Mouse (Mus musculus) brain, adult 2 months (tissue): ENCODE results near the gene Hk3.
A peak's percentile ranks its signal among the peaks of the same experiment; 100 is the strongest.

Source experiments
- DNase-seq: peaks from one replicate; pipeline ENCODE4 v3.0.0; 2011; ENCODE audit warnings: low read depth, low spot score

The Hk3 gene

GRCm38 (mm10) chr13:55021194-55021779, at the start of gene Hk3:
TSS of gene Hk3 (minus strand) at chr13:55021385.
- no peak for DNase-seq

GRCm38 (mm10) chr13:55069719-55070118, 48.5 kb upstream of the Hk3 start:
- no peak for DNase-seq

- DNase-seq = no peak
Observed at GRCm38 (mm10) chr13:55063276-55063675, 42.1 kb upstream of the Hk3 start.

GRCm38 (mm10) chr13:55058042-55058441, 36.9 kb upstream of the Hk3 start:
- DNase-seq = peak; percentile 14

- no peak for DNase-seq
Observed at GRCm38 (mm10) chr13:55047706-55048105, 26.5 kb upstream of the Hk3 start.

GRCm38 (mm10) chr13:55040016-55040415, 18.8 kb upstream of the Hk3 start:
- DNase-seq = no peak

- DNase-seq = no peak
Observed at GRCm38 (mm10) chr13:55024215-55024614, 3.0 kb upstream of the Hk3 start.

- peak; percentile 27 for DNase-seq
Observed at GRCm38 (mm10) chr13:55022715-55023114, 1.5 kb upstream of the Hk3 start.

GRCm38 (mm10) chr13:55022256-55022655, 1.1 kb upstream of the Hk3 start:
- DNase-seq = no peak

- no peak for DNase-seq
Observed at GRCm38 (mm10) chr13:55020051-55020450, 1.1 kb downstream of the Hk3 start.

GRCm38 (mm10) chr13:55019181-55019580, 2.0 kb downstream of the Hk3 start:
- peak; percentile 33 for DNase-seq

- no peak for DNase-seq
Observed at GRCm38 (mm10) chr13:55018700-55019099, 2.5 kb downstream of the Hk3 start.

- no peak for DNase-seq
Observed at GRCm38 (mm10) chr13:55017898-55018599, 3.1 kb downstream of the Hk3 start.

- DNase-seq = no peak
Observed at GRCm38 (mm10) chr13:55017154-55017897, 3.9 kb downstream of the Hk3 start.

- no peak for DNase-seq
Observed at GRCm38 (mm10) chr13:55014451-55014850, 6.7 kb downstream of the Hk3 start.

GRCm38 (mm10) chr13:55013702-55014344, 7.4 kb downstream of the Hk3 start:
- DNase-seq = peak; percentile 31

- peak; percentile 64 for DNase-seq
Observed at GRCm38 (mm10) chr13:55011981-55012478, 9.2 kb downstream of the Hk3 start.

- DNase-seq = no peak
Observed at GRCm38 (mm10) chr13:55011103-55011502, 10.1 kb downstream of the Hk3 start.

- DNase-seq = peak; percentile 49
Observed at GRCm38 (mm10) chr13:55008589-55008988, 12.6 kb downstream of the Hk3 start.

- DNase-seq = no peak
Observed at GRCm38 (mm10) chr13:55006415-55006742, 14.8 kb downstream of the Hk3 start.

- DNase-seq = peak; percentile 59
Observed at GRCm38 (mm10) chr13:55005691-55006414, 15.3 kb downstream of the Hk3 start.
